Mouse (Mus musculus): ENCODE results near the gene Klf6.

The Klf6 gene

GRCm38 (mm10) chr13:5863408-5863891 is 2.2 kb downstream of the Klf6 start:
- peak; percentile 35 for DNase-seq (ENCODE audit: low spot score)

DNA sequence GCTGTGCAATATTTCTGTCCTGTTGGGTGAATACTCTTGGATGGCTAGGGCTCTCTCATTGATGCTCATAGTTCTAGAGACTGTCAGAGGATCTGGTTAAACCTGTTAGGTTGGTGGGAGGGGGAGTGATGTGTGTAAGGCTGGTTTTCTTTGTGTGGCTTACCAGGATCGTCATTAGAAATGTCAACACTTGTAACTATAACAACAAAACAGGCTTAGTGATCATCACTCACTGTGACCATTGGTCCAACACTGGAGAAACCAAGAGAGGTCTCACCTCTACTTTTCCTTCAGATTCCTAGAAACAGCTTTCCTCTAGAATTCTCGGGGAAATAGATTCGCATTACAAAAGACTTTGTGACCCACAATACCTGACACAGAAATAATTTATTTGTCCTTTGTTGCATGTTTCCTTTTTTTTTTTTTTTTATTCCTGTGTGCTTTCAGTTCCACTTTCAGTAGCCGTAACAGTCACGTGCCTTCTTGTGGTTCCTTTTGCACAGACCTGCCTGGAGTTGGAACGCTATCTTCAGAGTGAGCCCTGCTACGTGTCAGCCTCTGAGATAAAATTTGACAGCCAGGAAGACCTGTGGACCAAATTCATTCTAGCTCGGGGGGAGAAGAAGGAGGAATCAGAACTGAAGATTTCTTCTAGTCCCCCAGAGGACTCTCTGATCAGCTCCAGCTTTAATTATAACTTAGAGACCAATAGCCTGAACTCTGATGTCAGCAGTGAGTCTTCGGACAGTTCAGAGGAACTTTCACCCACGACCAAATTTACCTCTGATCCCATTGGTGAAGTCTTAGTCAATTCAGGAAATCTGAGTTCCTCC is 3.2 kb downstream of the Klf6 start:
- peak; percentile 61 for DNase-seq (ENCODE audit: low spot score)

DNA sequence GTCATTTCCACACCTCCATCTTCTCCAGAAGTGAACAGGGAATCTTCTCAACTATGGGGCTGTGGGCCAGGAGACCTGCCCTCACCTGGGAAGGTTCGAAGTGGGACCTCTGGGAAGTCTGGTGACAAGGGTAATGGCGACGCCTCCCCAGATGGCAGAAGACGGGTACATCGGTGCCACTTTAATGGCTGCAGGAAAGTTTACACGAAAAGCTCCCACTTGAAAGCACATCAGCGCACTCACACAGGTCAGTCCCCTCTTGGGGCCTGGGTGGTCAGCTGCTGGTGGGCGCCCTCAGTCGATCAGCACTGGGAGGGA is 3.8 kb downstream of the Klf6 start:
- DNase-seq (ENCODE audit: low spot score), result no peak

DNA sequence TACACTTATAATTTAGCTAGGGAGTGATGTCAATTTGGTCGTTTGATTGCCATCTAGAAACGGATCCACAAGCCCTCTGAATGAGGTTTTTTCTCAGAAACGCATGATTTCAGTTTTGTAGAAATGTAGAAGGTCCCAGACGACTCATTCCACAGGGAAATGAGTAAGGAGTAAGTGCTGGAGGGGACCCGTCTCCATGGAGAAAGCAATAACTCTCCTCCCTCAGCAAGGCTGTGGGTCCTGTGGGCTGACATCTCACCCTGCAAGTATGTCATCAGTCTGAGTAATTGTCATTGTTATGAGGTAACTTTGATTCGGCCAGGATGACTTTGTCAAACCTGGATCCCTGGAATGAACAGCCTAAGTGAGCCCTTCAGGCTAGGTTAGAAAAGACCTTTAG is 4.8 kb downstream of the Klf6 start:
- no peak for DNase-seq (ENCODE audit: low spot score)

DNA sequence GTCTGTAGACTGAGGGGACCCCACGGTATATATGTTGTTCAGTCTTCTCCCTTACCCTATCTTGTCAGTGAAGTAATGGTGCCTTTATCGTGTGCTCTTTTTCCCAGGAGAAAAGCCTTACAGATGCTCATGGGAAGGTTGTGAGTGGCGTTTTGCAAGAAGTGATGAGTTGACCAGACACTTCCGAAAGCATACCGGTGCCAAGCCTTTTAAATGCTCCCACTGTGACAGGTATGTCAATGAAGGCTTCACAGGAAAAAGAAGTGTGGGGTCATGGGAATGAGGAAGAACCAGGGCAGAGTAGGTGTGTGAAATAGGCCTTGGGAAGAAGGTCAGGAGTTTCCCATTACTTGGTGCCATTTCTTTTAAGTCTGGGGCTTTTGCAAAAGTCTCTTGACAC is 5.2 kb downstream of the Klf6 start:
- no peak for DNase-seq (ENCODE audit: low spot score)

GRCm38 (mm10) chr13:5868376-5868775 is 7.1 kb downstream of the Klf6 start:
- no peak for DNase-seq (ENCODE audit: low spot score)

DNA sequence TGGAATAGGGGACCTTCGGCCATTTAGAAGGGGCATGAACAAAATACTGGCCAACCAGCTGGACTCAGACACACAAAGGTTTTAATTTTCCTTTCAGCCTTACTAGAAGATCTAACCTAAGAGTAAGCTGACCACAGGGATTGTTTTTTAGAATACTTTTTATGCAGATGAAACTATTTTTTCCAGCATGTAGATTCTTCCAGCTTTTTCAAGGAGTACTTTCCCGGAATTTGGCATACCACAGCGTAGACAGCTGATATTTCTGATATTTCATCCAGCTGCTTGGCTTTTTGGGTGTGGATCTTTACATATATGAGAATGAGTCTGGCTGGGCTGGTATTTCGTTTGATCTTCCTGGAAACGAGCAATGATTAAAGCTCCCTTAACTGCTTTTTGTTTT is 8.2 kb downstream of the Klf6 start:
- DNase-seq (ENCODE audit: low spot score), result no peak

- peak; percentile 50 for DNase-seq (ENCODE audit: low spot score)
Measured at GRCm38 (mm10) chr13:5869842-5870241, 8.6 kb downstream of the Klf6 start.

GRCm38 (mm10) chr13:5870382-5871272 is 9.3 kb downstream of the Klf6 start:
- DNase-seq (ENCODE audit: low spot score), result peak; percentile 64

DNA sequence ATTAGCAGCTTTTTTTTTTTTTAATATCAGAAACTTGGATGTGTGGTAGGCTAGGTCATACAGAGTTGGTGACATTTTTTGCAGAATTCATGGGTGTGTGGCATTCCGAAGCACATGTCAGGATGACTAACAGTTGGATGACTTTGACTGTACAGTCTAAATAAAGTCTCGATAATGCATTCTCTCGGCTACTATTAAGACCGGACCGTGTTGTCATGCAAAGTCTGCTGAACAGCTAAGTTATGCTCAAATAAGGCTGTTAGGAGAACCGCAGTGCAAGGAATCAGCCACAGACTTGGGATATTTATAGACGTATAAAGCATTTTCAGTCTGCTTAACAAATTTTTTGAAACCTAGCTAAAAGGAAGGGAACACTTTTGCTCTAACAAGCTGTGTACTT is 10.1 kb downstream of the Klf6 start:
- no peak for DNase-seq (ENCODE audit: low spot score)

GRCm38 (mm10) chr13:5873681-5874080 is 12.4 kb downstream of the Klf6 start:
- DNase-seq (ENCODE audit: low spot score), result no peak

- no peak for DNase-seq (ENCODE audit: low spot score)
Measured at GRCm38 (mm10) chr13:5875478-5875877, 14.2 kb downstream of the Klf6 start.

DNA sequence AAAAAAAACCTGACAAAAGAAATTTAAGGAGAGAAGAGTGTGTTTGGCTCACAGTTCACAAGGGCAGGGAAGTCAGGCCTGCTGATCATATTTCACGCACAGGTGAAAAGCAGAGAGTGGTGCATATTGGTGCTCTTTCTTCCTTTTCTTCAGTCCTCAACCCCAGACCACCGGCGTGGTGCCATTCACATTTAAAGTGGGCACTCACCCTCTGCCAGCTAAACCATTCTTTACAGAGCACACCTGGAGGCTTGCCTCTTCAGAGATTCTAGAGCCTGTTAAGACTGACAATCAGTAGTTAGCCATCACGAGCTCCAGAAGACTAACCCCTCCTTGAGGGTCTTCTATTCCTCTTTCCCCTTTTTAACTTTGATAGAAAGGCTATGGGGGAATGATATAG is 17.5 kb downstream of the Klf6 start:
- no peak for DNase-seq (ENCODE audit: low spot score)

- DNase-seq (ENCODE audit: low spot score), result no peak
Measured at GRCm38 (mm10) chr13:5886810-5887209, 25.5 kb downstream of the Klf6 start.

- DNase-seq (ENCODE audit: low spot score), result no peak
Measured at GRCm38 (mm10) chr13:5888164-5888563, 26.9 kb downstream of the Klf6 start.

GRCm38 (mm10) chr13:5888731-5889130 is 27.4 kb downstream of the Klf6 start:
- no peak for DNase-seq (ENCODE audit: low spot score)

GRCm38 (mm10) chr13:5890035-5890434 is 28.8 kb downstream of the Klf6 start:
- DNase-seq (ENCODE audit: low spot score), result no peak

- no peak for DNase-seq (ENCODE audit: low spot score)
Measured at GRCm38 (mm10) chr13:5892684-5893447, 31.6 kb downstream of the Klf6 start.

- DNase-seq (ENCODE audit: low spot score), result no peak
Measured at GRCm38 (mm10) chr13:5894910-5895309, 33.6 kb downstream of the Klf6 start.

DNA sequence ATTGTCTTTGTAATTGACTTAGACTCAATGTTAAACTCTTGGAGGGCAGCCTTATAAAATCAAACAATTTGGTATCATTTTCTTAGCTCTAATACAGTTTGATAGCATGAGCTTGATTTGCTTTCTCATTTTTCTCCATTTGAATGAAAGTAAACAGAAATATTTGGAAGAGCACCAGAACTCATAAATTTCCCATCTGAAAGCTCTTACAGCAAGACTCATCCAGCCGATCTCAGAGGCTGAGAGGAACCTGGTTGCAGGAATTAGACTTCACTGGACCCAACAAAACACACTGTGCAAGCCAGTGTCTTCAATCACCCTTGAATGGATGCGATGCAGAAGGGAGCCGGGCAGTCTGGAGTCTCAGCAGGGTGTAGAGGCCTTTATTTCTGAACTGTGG is 34.6 kb downstream of the Klf6 start:
- DNase-seq (ENCODE audit: low spot score), result no peak

DNA sequence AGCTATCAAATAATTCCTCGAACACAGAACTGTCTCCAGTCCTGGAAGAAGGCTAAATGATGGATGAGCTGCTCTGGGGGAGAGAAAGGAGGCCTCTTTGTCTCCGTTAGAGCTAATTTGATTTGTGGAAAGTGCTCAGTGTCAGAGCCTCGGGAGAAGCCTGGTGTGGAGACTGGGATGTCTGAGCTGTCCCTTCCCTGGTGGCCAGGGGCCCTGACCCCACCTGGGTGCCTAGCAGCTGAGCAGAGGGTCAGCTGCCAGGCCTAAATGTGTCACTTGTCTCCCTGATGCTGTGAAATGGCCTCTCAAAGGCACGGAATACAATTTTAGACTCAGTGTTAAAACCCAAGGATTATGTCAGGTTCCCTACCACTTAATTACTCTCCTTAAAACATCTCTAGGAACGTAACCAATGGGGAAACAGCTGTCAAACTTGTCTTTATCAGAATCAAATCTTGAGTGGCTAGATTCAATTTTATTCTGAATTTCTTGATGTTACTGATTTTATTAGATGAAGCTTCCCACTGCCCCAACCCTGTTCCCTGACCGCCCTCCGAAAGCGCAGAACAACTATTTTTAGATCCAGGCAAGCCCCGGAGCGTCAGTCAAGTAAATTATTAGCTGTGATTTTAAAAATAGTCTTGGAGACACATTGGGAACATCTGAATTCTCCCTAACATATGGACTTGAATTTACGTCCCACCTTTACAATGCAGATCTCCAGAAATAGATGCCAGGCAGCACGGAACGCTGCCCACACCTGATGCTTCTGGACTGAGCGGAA is 36.1 kb downstream of the Klf6 start:
- DNase-seq (ENCODE audit: low spot score), result peak; percentile 33

- no peak for DNase-seq (ENCODE audit: low spot score)
Measured at GRCm38 (mm10) chr13:5899021-5899420, 37.7 kb downstream of the Klf6 start.
